Mouse (Mus musculus): ENCODE results near the gene Hcn3.

DNA sequence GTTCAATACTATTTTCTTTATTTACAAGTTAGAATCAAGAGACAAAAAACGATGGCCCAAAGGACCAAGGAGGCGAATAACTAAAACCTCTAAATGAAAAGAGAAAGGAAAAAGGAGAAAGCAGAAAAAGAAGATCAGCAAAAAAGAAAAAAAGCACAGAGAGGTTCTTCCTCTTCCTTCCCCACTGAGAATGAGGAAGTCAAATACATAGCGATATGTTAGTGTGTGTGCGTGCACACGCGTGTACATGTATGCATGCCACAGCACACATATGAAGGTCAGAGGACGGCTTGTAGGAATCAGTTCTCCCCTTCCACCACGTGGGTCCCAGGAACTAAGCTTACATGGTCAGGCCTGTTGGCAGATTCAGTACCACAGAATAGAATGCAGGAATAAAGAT lies 3.0 kb downstream of the Hcn3 start:
- TF ChIP-seq EP300 (IDR thresholded peaks at IDR 0.05) (no peak), CTCF (IDR thresholded peaks at IDR 0.05) (no peak)

Measured in lung, postnatal 0 days (tissue).